Mouse (Mus musculus) heart, postnatal 25 days (tissue): Measurements from ENCODE around the gene Dpagt1. TPM values are rescaled to one million over a fixed set of nuclear protein-coding genes. Genes with fewer than 3 reads are reported as not detected.
"Not testable (repeated sequence)": the region's sequence is repeated elsewhere in the genome, so short reads cannot be mapped to it uniquely, and the experiment has no call there.

ENCODE experiments used
- DNase-seq: peaks from one replicate; pipeline ENCODE4 v3.0.0; 2022; ENCODE audit warnings: low spot score
- intact Hi-C: fragments of 180-260 bp; cut with DNase I; formaldehyde crosslinking; loops from one replicate; pipeline ENCODE4 v1.15.1; 2025
- total RNA-seq, 2 experiments: library from RNA; stranded (reverse); gene quantifications; 2 replicates each; pipeline ENCODE4 v1.2.3; 2021

Dpagt1 gene
- 10 to 100 TPM; 18.6 to 19.6 TPM for total RNA-seq

- intact Hi-C loops, result loop anchor here (2.0 kb wide), 1 partner anchor 21 kb away; the partner anchor contains the start of gene Hinfp
- DNase-seq, result no peak
These were observed at the start of gene Dpagt1 for GRCm38 (mm10) chr9:44325768-44326370. Dpagt1 (plus strand) TSS chr9:44326019.

DNA sequence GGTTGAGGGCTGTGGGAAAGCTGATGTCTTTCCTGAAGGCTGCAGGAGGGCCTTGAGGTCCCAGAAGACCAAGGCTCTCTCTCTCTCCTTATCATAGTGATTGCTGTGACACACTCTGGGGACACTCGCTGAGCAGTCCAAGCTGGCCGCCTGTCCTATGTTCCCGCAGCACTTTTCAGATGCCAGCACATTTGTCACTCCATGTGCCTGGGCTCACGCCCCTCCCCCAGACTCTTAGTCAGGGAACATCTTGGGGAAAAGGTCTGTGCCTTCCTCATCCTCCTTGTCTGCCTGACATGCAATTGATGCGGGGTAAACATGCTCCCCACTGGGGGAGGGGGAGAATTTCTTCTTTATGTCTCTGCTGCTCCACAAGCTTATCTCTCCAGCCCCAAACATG lies 42.6 kb upstream of the Dpagt1 start:
- intact Hi-C loops, result no loop called here
- DNase-seq, result no peak

DNA sequence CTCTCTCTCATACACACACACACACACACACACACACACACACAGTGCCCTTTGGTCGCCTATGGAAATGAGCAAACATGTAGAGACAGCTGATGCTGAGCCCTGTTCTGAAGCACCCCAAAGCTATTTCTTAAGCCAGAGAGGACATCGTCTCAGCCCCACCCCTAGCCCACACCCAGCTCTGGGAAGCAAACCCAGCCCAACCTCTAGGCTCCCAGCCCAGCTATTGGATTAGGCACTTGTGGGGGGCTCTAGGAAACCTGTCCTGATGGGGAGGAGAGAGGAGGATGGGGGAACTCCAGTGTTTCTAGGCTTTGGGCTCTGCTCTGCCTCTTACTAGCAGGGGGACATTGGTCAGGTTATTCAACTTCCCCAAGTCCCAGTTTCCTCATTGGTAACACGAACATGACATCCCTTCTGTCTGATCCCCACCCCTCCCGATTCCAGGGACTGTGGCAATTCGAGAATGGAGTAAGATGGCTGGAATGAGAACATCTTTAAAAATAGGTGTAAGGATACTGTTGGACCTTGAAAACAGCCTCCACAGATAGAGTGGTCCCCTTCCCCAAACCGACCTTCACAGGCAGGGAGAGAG lies 39.5 kb upstream of the Dpagt1 start:
- intact Hi-C loops, result no loop called here
- DNase-seq, result no peak

DNA sequence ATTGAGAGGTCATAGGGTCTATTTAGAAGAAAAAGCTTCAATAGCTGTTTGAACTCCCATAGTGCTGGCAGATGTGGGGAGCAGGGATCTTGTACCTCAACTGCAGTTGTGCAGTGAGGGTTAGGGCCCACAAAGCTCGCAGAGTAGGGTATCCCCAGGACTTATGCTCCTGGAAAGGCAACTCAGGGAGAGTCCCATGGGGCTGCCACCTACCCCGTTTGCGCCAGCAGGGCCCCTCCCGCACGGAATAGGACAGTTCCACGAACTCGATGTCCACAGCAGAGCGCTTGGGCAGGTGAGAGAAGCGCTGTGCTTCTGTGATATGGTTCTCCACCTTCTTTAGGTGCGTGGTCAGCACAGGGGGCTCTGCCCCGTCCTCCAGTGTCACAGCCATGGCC lies 38.8 kb upstream of the Dpagt1 start:
- intact Hi-C loops, result no loop called here
- DNase-seq, result no peak

DNA sequence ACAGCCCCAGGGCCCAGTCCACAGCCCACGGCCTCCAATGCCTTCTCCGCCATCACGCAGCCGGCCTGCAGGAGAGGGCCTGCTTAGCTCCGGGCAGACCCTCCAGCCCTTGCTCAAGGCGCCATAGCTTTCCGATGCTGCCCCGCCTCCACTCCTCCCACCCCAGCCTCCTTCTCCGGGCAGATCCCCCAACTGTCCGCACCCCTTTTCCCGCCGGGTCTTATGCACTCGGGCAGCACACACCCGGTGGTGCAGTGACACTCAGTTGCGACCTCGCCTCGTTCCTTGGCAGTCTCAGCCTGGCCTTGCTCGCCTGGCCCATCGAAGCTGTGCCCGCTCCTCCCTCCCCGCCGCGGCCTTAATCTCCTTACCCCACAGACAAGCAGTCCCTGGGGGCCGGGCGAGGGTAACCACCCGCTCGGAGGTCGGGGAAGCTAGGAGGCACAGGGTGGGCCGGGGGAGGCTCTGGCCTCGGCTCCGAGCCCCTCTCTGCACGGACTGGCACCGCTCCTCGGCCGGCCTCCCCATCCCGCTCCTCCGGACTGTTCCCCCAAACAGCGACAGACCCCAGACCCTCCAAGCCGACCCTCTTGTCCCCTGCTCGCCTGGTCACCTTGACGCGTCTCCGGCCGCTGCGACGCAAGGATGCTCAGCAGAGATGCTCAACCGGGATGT lies 38.3 kb upstream of the Dpagt1 start:
- DNase-seq, result no peak
- intact Hi-C loops, result no loop called here

GRCm38 (mm10) chr9:44288076-44288958 lies 37.5 kb upstream of the Dpagt1 start, which contains the start of gene Abcg4:
Abcg4 (minus strand) TSS chr9:44288615.
- DNase-seq, result no peak
- intact Hi-C loops, result no loop called here

GRCm38 (mm10) chr9:44288959-44289291 lies 36.9 kb upstream of the Dpagt1 start:
- intact Hi-C loops, result no loop called here

GRCm38 (mm10) chr9:44292490-44292889 lies 33.3 kb upstream of the Dpagt1 start:
- intact Hi-C loops, result loop anchor here (5.0 kb wide), 2 partner anchors 45 to 95 kb away; no protein-coding TSS in a partner anchor
- DNase-seq, result no peak

More at GRCm38 (mm10) chr9:44288959-44289291, 36.9 kb upstream of the Dpagt1 start:
- no peak for DNase-seq

DNA sequence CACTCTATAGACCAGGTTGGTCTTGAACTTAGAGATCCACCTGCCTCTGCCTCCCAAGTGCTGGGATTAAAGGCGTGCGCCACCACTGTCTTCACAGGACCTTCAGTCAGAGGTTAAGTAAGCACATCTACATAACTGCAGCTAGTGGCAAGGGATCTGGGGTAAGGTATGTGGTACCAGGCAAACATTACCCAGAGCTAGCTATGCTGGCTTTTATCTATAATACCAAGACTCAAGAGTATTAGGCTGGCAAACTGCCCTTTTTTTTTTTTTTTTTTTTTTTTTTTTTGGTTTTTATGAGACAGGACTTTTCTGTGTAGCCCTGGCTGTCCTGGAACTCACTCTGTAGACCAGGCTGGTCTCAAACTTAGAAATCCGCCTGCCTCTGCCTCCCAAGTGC lies 25.8 kb upstream of the Dpagt1 start:
- DNase-seq, intact Hi-C loops: not testable (repeated sequence)

- intact Hi-C loops, result loop anchor here (2.0 kb wide), 1 partner anchor 21 kb away; the partner anchor contains the start of gene Dpagt1
- peak; percentile 99 for DNase-seq
These were observed 20.2 kb upstream of the Dpagt1 start, which contains the start of gene Hinfp for GRCm38 (mm10) chr9:44305466-44306079. Hinfp (minus strand) TSS chr9:44305671.

DNA sequence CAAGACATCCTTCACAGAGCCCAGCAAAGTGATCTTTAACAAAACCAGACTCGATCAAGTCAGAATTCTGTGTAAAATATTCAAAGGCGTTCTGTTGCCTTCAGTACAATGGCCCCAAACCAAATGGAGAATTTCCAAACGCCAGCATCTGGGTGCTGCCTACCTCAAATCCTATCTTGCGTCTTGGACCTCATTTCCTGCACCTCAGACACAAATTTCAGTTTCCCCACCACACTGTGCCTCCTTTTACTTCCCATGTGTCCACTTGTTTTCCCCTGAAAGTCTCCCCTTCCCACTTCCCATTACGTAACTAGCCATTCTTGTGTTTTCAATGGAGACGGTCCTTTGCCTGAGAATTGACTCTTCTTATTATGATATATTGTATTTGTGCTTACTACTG lies 19.3 kb upstream of the Dpagt1 start:
- DNase-seq, result no peak
- intact Hi-C loops, result no loop called here

DNA sequence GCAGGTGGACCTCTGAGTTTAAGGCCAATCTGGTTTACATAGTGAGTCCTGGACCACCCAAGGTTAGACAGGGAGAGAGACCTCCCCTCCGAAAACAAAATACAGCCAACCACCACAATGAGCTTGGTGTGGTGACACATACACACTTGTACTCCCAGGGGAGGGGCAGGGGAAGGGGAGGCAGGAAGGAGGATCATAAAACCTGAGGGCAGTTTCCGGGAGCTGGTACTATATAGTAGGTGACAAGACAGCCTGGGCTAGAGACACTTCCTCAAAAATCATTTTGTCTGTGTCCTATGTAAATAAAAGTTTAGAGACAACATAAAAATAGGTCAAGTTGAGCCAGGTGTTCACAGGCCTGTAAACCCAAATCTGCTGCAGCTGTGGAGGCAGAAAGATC lies 18.6 kb upstream of the Dpagt1 start:
- DNase-seq, result no peak
- intact Hi-C loops, result no loop called here

GRCm38 (mm10) chr9:44309756-44310155 lies 16.1 kb upstream of the Dpagt1 start:
- DNase-seq, result no peak
- intact Hi-C loops, result no loop called here

DNA sequence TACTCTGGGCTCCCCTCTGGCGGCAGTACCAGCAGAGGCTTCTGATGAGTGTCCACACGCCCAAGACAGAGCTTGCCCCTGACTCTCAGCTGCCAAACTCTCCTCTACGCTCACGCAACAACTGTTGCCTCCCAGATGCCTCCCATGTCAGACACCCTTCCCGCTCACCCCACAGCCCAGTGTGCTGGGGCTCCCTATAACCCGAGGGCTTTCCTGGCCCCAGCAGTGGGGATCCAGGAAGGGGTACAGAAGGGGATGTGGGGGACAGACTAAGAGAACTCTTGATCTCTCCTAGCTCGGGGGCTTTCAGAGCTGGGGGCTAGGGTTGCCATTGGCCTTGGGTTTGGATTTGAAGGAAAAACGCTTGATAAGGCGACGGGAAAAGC lies 15.1 kb upstream of the Dpagt1 start:
- no peak for DNase-seq

GRCm38 (mm10) chr9:44311136-44312134 lies 14.4 kb upstream of the Dpagt1 start:
- DNase-seq, result peak; percentile 52
- intact Hi-C loops, result no loop called here

More for the DNA sequence above, 15.1 kb upstream of the Dpagt1 start:
- intact Hi-C loops, result no loop called here

DNA sequence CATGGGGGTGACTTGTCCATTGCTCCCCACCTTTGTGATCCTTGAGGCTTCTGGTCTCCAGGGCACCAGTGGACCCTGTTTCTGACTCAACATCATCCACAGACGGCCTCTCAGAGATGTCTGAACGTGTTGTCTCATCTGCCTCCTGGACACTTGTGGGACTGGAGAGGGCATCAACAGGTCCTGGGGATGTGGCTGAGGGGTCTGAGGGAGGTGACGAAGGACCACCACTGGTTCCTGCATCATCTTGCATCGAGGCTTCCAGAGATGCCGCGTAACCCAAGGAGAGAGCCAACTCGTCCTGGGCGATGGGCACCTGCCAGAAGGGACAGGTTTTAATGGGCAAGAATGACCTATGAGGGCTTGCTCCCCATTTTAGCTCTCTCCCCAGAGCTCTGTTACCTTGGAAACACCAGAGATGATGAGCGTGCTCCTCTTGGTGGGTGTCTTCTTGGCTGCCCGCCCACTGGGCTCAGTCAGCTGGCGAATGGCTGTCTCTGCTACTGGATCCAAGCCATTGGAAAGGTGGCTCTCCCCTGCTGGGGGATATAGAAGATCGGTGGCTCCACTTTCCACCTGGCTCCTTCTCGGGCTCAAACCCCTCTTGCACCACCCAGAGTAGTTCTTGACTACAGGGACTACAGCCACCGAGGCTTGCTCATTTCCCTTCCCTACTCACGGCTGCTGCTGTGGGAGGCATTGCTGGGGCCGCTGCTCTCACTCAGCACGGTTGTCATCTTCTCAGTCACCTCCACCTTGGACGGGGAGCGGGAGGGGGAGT lies 12.2 kb upstream of the Dpagt1 start:
- intact Hi-C loops, result no loop called here
- no peak for DNase-seq

- intact Hi-C loops, result no loop called here
- no peak for DNase-seq
These were observed 11.6 kb upstream of the Dpagt1 start for GRCm38 (mm10) chr9:44314257-44314547.

GRCm38 (mm10) chr9:44314910-44315309 lies 10.9 kb upstream of the Dpagt1 start:
- intact Hi-C loops, result no loop called here
- DNase-seq, result no peak
